Mouse (Mus musculus): ENCODE measurements around the gene P2rx7. TPM values are rescaled to one million over a fixed set of nuclear protein-coding genes. Genes with fewer than 3 reads are reported as not detected.

The P2rx7 gene
- polyA plus RNA-seq, 1 experiment from 2014 or later, result 2.4 TPM

GRCm38 (mm10) chr5:122672298-122672697 lies 28.6 kb downstream of the P2rx7 start:
- Histone ChIP-seq H3K9ac (replicated peaks; ENCODE audit: low read depth, low read length) (no peak overlapping the region), H3K4me3 (replicated peaks; ENCODE audit: low read length) (no peak overlapping the region), H3K27me3 (replicated peaks; ENCODE audit: control insufficient read depth, insufficient read depth, low read length) (no peaks in the 10 kb centered on the region), H3K9me3 (ENCODE audit: control insufficient read depth, low read length) (no peaks in the 10 kb centered on the region), H3K4me2 (ENCODE audit: low read length) (no peak overlapping the region), H3K27ac (ENCODE audit: low read length) (no peak overlapping the region), H3K4me1 (replicated peaks; ENCODE audit: control insufficient read depth, insufficient read depth, low read length) (no peaks in the 10 kb centered on the region), H3K36me3 (ENCODE audit: control insufficient read depth, insufficient read depth) (no peaks in the 10 kb centered on the region)
- ATAC-seq, result no peak
- 88% methylated on average over 5 of the region's 5 CpGs for WGBS

DNA sequence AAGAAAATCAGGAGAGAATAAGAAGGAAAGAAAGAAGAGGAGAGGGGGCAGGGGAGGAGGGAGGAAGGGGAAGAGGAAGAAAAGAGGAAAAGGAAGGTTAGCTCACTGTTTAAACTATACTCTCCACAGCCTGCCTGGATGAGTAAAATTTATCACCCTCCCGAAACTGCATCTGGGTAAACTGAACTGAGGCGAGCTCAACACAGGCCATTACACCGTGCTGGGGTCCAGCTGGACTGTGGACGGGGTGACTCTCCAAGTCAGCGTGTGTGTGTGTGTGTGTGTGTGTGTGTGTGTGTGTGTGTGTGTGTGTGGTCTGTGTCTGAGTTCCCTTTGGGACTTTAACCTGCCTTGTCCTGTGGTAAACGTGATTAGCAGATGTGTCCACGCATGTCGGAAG lies 32.3 kb downstream of the P2rx7 start:
- Histone ChIP-seq H3K9me3 (ENCODE audit: control insufficient read depth, low read length) (no peaks in the 10 kb centered on the region), H3K27me3 (replicated peaks; ENCODE audit: control insufficient read depth, insufficient read depth, low read length) (no peaks in the 10 kb centered on the region), H3K36me3 (ENCODE audit: control insufficient read depth, insufficient read depth) (no peaks in the 10 kb centered on the region), H3K27ac (ENCODE audit: low read length) (no peak overlapping the region), H3K9ac (replicated peaks; ENCODE audit: low read depth, low read length) (no peak overlapping the region), H3K4me2 (ENCODE audit: low read length) (no peak overlapping the region), H3K4me1 (replicated peaks; ENCODE audit: control insufficient read depth, insufficient read depth, low read length) (no peaks in the 10 kb centered on the region), H3K4me3 (replicated peaks; ENCODE audit: low read length) (no peak overlapping the region)
- 85% methylated on average over 8 of the region's 8 CpGs for WGBS
- no peak for ATAC-seq

DNA sequence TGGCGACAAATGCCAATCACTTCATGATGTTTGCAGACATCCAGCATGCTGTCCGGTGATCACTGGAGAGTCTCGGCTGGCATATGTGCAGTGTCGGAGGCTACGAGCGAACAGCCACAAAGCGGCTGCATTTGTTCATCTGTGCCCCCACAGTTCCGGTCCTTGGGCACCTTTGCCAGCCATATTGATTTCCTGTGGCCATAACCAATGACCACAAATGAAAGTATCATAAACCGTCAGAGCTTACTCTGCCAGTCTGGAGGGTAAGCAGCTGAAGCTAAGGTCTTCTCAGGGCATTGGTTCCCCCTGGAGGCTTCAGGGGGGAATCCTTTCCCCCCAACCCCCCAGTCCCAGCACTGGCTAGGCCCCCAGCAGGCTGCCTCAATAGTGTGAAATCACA lies 34.3 kb downstream of the P2rx7 start:
- Histone ChIP-seq H3K9ac (replicated peaks; ENCODE audit: low read depth, low read length) (no peak overlapping the region), H3K4me2 (ENCODE audit: low read length) (no peak overlapping the region), H3K36me3 (ENCODE audit: control insufficient read depth, insufficient read depth) (no peaks in the 10 kb centered on the region), H3K4me1 (replicated peaks; ENCODE audit: control insufficient read depth, insufficient read depth, low read length) (no peaks in the 10 kb centered on the region), H3K27me3 (replicated peaks; ENCODE audit: control insufficient read depth, insufficient read depth, low read length) (no peaks in the 10 kb centered on the region), H3K4me3 (replicated peaks; ENCODE audit: low read length) (no peak overlapping the region), H3K9me3 (ENCODE audit: control insufficient read depth, low read length) (no peaks in the 10 kb centered on the region), H3K27ac (ENCODE audit: low read length) (no peak overlapping the region)
- 91% methylated on average over 9 of the region's 9 CpGs for WGBS
- ATAC-seq, result no peak

DNA sequence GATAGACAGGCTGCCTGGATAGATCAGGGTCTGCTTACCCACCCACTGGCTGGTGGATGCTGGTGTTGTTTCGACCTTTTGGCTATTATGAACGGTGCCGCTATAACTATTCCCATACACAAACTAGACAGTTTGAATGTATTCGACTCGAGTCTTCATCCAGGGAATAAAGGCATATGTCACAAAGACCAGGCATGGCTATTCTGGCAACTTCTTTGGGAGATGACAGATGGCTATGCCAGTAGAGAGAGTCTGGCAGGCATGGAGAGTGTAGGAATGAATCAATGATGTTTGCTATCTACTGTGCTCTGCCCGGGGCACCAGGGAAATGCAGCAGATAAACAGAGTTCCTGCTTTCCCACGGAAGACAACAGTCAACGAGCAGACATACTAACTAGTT lies 36.2 kb downstream of the P2rx7 start:
- no peak for ATAC-seq
- Histone ChIP-seq H3K27me3 (replicated peaks; ENCODE audit: control insufficient read depth, insufficient read depth, low read length) (no peaks in the 10 kb centered on the region), H3K9ac (replicated peaks; ENCODE audit: low read depth, low read length) (no peak overlapping the region), H3K9me3 (ENCODE audit: control insufficient read depth, low read length) (no peaks in the 10 kb centered on the region), H3K4me2 (ENCODE audit: low read length) (no peak overlapping the region), H3K4me3 (replicated peaks; ENCODE audit: low read length) (no peak overlapping the region), H3K36me3 (ENCODE audit: control insufficient read depth, insufficient read depth) (no peaks in the 10 kb centered on the region), H3K4me1 (replicated peaks; ENCODE audit: control insufficient read depth, insufficient read depth, low read length) (no peaks in the 10 kb centered on the region), H3K27ac (ENCODE audit: low read length) (no peak overlapping the region)
- WGBS, result 79% methylated on average over 8 of the region's 8 CpGs

GRCm38 (mm10) chr5:122681276-122681675 lies 37.6 kb downstream of the P2rx7 start:
- no peaks in the 10 kb centered on the region for H3K9me3 ChIP-seq (ENCODE audit: control insufficient read depth, low read length)
- ATAC-seq, result no peak
- no peaks in the 10 kb centered on the region for H3K4me1 ChIP-seq (replicated peaks; ENCODE audit: control insufficient read depth, insufficient read depth, low read length)
- H3K27ac ChIP-seq (ENCODE audit: low read length), result no peak overlapping the region
- no peak overlapping the region for H3K9ac ChIP-seq (replicated peaks; ENCODE audit: low read depth, low read length)
- WGBS, result 81% methylated on average over 12 of the region's 12 CpGs
- H3K4me3 ChIP-seq (replicated peaks; ENCODE audit: low read length), result no peak overlapping the region
- no peak overlapping the region for H3K4me2 ChIP-seq (ENCODE audit: low read length)
- H3K27me3 ChIP-seq (replicated peaks; ENCODE audit: control insufficient read depth, insufficient read depth, low read length), result no peaks in the 10 kb centered on the region
- no peaks in the 10 kb centered on the region for H3K36me3 ChIP-seq (ENCODE audit: control insufficient read depth, insufficient read depth)

- H3K9ac ChIP-seq (replicated peaks; ENCODE audit: low read depth, low read length), result no peak overlapping the region
- H3K4me1 ChIP-seq (replicated peaks; ENCODE audit: control insufficient read depth, insufficient read depth, low read length), result no peaks in the 10 kb centered on the region
- no peaks in the 10 kb centered on the region for H3K36me3 ChIP-seq (ENCODE audit: control insufficient read depth, insufficient read depth)
- no peak for ATAC-seq
- no peaks in the 10 kb centered on the region for H3K9me3 ChIP-seq (ENCODE audit: control insufficient read depth, low read length)
- 84% methylated on average over 10 of the region's 10 CpGs for WGBS
- no peak overlapping the region for H3K4me2 ChIP-seq (ENCODE audit: low read length)
- H3K4me3 ChIP-seq (replicated peaks; ENCODE audit: low read length), result no peak overlapping the region
- H3K27me3 ChIP-seq (replicated peaks; ENCODE audit: control insufficient read depth, insufficient read depth, low read length), result no peaks in the 10 kb centered on the region
- H3K27ac ChIP-seq (ENCODE audit: low read length), result no peak overlapping the region
Measured at GRCm38 (mm10) chr5:122683926-122684325, 40.2 kb downstream of the P2rx7 start.

DNA sequence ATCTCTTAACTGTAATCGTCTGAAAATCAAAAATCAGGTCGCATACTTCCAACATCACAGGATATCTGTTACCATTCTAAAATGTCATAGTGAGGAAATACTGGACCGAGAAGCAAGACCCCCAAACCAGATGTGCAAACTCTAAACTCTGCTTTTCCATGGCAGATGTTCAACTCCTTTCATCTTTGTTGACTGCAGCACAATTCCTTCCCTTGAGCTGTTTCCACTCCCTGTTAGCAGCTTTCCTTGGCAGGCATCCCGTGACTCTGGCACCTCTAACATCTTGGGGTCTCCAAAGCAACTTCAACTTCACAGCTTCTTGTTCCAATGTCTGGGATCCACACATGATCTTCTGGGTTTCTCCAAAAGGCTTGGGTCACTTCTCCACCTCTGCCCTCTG lies 43.7 kb downstream of the P2rx7 start:
- Histone ChIP-seq H3K27ac (ENCODE audit: low read length) (no peak overlapping the region), H3K4me3 (replicated peaks; ENCODE audit: low read length) (no peak overlapping the region), H3K9me3 (ENCODE audit: control insufficient read depth, low read length) (no peaks in the 10 kb centered on the region), H3K4me2 (ENCODE audit: low read length) (no peak overlapping the region), H3K9ac (replicated peaks; ENCODE audit: low read depth, low read length) (no peak overlapping the region), H3K36me3 (ENCODE audit: control insufficient read depth, insufficient read depth) (no peaks in the 10 kb centered on the region), H3K4me1 (replicated peaks; ENCODE audit: control insufficient read depth, insufficient read depth, low read length) (no peaks in the 10 kb centered on the region), H3K27me3 (replicated peaks; ENCODE audit: control insufficient read depth, insufficient read depth, low read length) (no peaks in the 10 kb centered on the region)
- 88% methylated on average over 4 of the region's 4 CpGs for WGBS
- no peak for ATAC-seq

GRCm38 (mm10) chr5:122689153-122689552 lies 45.4 kb downstream of the P2rx7 start:
- 90% methylated on average over 7 of the region's 7 CpGs for WGBS
- Histone ChIP-seq H3K27ac (ENCODE audit: low read length) (no peak overlapping the region), H3K4me3 (replicated peaks; ENCODE audit: low read length) (no peak overlapping the region), H3K4me2 (ENCODE audit: low read length) (no peak overlapping the region), H3K9ac (replicated peaks; ENCODE audit: low read depth, low read length) (no peak overlapping the region), H3K36me3 (ENCODE audit: control insufficient read depth, insufficient read depth) (no peaks in the 10 kb centered on the region), H3K27me3 (replicated peaks; ENCODE audit: control insufficient read depth, insufficient read depth, low read length) (no peaks in the 10 kb centered on the region), H3K4me1 (replicated peaks; ENCODE audit: control insufficient read depth, insufficient read depth, low read length) (no peaks in the 10 kb centered on the region; the same call in 1 of the 2 replicates), H3K9me3 (ENCODE audit: control insufficient read depth, low read length) (no peaks in the 10 kb centered on the region)
- no peak for ATAC-seq

- H3K4me2 ChIP-seq (ENCODE audit: low read length), result no peak overlapping the region
- no peak for ATAC-seq
- H3K9ac ChIP-seq (replicated peaks; ENCODE audit: low read depth, low read length), result no peak overlapping the region
- no peaks in the 10 kb centered on the region for H3K36me3 ChIP-seq (ENCODE audit: control insufficient read depth, insufficient read depth)
- no peak overlapping the region for H3K4me3 ChIP-seq (replicated peaks; ENCODE audit: low read length)
- no peaks in the 10 kb centered on the region for H3K27me3 ChIP-seq (replicated peaks; ENCODE audit: control insufficient read depth, insufficient read depth, low read length)
- WGBS, result 46% methylated on average over 6 of the region's 6 CpGs
- H3K9me3 ChIP-seq (ENCODE audit: control insufficient read depth, low read length), result no peaks in the 10 kb centered on the region
- no peak overlapping the region for H3K27ac ChIP-seq (ENCODE audit: low read length)
- peaks cover under 1% of the 10 kb centered on the region for H3K4me1 ChIP-seq (replicated peaks; ENCODE audit: control insufficient read depth, insufficient read depth, low read length)
Measured at GRCm38 (mm10) chr5:122690486-122690885, 46.8 kb downstream of the P2rx7 start.

GRCm38 (mm10) chr5:122693431-122694207 lies 49.9 kb downstream of the P2rx7 start:
- peaks cover 2% of the 10 kb centered on the region for H3K4me1 ChIP-seq (replicated peaks; ENCODE audit: control insufficient read depth, insufficient read depth, low read length)
- no peaks in the 10 kb centered on the region for H3K36me3 ChIP-seq (ENCODE audit: control insufficient read depth, insufficient read depth)
- H3K27me3 ChIP-seq (replicated peaks; ENCODE audit: control insufficient read depth, insufficient read depth, low read length), result no peaks in the 10 kb centered on the region
- H3K9ac ChIP-seq (replicated peaks; ENCODE audit: low read depth, low read length), result no peak overlapping the region
- ATAC-seq, result no peak
- no peaks in the 10 kb centered on the region for H3K9me3 ChIP-seq (ENCODE audit: control insufficient read depth, low read length)
- H3K27ac ChIP-seq (ENCODE audit: low read length), result no peak overlapping the region
- H3K4me2 ChIP-seq (ENCODE audit: low read length), result no peak overlapping the region
- 22% methylated on average over 13 of the region's 13 CpGs for WGBS
- no peak overlapping the region for H3K4me3 ChIP-seq (replicated peaks; ENCODE audit: low read length)
